Mouse (Mus musculus) bone marrow macrophage, adult 2 months (primary cell): ENCODE measurements around the gene Cenpu.

Experiments used
- CTCF ChIP-seq: IDR thresholded peaks from 2 replicates; pipeline ENCODE4 v1.5.1; 2012; ENCODE audit warnings: low read depth, mild to moderate bottlenecking, low read length, moderate library complexity
- POLR2A ChIP-seq: IDR thresholded peaks from 2 replicates; pipeline ENCODE4 v1.6.1; 2012; ENCODE audit warnings: mild to moderate bottlenecking, low read depth, low read length, borderline replicate concordance

GRCm38 (mm10) chr8:46530541-46530940 is 21.3 kb upstream of the Cenpu start:
- TF ChIP-seq POLR2A (no peak), CTCF (no peak)
